Mouse (Mus musculus) hindbrain, embryonic 10.5 days (tissue): ENCODE results near the gene Fndc4. TPM values are rescaled to one million over a fixed set of nuclear protein-coding genes. Genes with fewer than 3 reads are reported as not detected.

ENCODE experiments used
- DNase-seq: peaks from one replicate; pipeline ENCODE4 v3.0.0-alpha.2; 2017; ENCODE audit warnings: low spot score
- H3K27ac ChIP-seq: fragments of 300-500 bp; sonication (generic); 2 replicates; pipeline ENCODE4 v1.5.1; 2016; ENCODE audit warnings: mild to moderate bottlenecking, moderate library complexity
- H3K27me3 ChIP-seq: fragments of 300-500 bp; sonication (generic); 2 replicates; pipeline ENCODE4 v1.6.1; 2016; ENCODE audit warnings: mild to moderate bottlenecking; ENCODE audit not compliant: poor library complexity, insufficient read depth, severe bottlenecking
- H3K36me3 ChIP-seq: fragments of 300-500 bp; sonication (generic); 2 replicates; pipeline ENCODE4 v1.6.1; 2016; ENCODE audit warnings: mild to moderate bottlenecking, moderate library complexity
- H3K4me1 ChIP-seq: fragments of 300-500 bp; sonication (generic); replicated peaks from 2 replicates; pipeline ENCODE4 v1.6.1; 2016; ENCODE audit warnings: mild to moderate bottlenecking
- H3K4me3 ChIP-seq: fragments of 300-500 bp; sonication (generic); 2 replicates; pipeline ENCODE4 v1.5.1; 2016; ENCODE audit warnings: mild to moderate bottlenecking, moderate library complexity
- H3K9me3 ChIP-seq: fragments of 300-500 bp; sonication (generic); 2 replicates; pipeline ENCODE4 v1.6.1; 2016; ENCODE audit warnings: mild to moderate bottlenecking, moderate library complexity
- WGBS: fragments of 180-500 bp; shearing (Covaris S2); methylation state at CpG from one replicate; pipeline ENCODE4 v1.1.7; 2016; 5-methylcytosine and 5-hydroxymethylcytosine counted together
- polyA plus RNA-seq: library from polyadenylated mRNA; unstranded; fragments of >200 nt; fragmentation: Nextera tagmentation; extraction: Ambion mirVana; gene quantifications from 2 replicates; pipeline ENCODE4 v1.2.1, GENCODE M21; 2016

The Fndc4 gene
- 47.3 and 55.6 TPM in 2 replicates for polyA plus RNA-seq

DNA sequence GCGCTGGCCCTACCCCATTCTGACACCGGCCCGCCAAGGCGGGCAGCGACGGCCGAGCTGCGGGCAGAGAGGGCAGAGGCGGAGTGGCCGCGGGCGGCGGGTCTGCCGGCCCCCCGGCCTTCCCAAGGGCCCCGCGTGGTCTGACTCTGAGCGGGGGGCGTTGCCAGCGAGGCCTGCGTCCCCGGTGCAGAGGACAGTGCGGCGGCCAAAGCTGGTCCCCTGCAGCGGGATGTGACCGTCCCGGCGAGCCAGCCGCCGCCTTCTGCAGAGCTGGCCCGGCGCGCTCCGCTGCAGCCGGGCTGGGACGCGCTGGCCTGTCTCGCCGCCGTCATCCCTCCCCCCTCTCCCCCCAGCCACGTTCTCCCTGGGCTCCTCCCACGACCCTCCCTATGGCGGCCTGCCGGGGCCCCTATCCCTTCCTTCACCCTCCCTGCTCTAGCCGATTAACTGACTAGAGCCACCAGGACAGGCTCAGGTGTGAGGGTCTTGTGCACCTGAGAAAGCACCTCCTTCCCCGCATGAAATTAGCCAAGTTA lies at the start of gene Fndc4:
Fndc4 (minus strand) TSS at position 475 of the 536 bp plus-strand sequence.
- peak; percentile 79 for DNase-seq
- Histone ChIP-seq H3K27me3 (peaks cover 4% of the 10 kb centered on the region; the same call in 1 of the 2 replicates), H3K9me3 (no peaks in the 10 kb centered on the region), H3K4me1 (peaks cover 36% of the 10 kb centered on the region), H3K4me3 (peak within 1 kb of the TSS; percentile 86), H3K36me3 (peaks cover 21% of the 10 kb centered on the region), H3K27ac (peak within 1 kb of the TSS; percentile 93)
- WGBS = 0% methylated on average over 46 of the region's 46 CpGs

DNA sequence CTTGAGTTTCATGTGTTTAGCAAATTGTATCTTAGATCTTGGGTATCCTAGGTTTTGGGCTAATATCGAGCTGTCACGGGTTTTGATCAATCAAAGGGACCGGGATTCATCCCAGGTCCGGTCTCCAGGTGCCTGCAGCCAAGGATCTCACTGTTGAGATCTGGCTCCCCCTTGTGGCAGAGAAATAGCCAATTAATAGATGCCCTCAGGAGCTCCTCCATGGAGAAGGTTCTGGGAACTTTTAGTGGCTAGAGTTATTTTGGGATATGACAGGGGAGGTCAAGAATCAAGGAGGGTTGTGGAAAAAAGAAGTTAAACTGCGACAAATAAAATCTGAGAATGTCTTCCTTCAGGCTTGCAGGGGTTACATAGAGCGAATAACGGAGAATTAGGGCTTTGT lies 32.4 kb upstream of the Fndc4 start:
- no peak overlapping the region for H3K27ac ChIP-seq
- no peaks in the 10 kb centered on the region for H3K27me3 ChIP-seq
- H3K36me3 ChIP-seq = no peaks in the 10 kb centered on the region
- WGBS = 42% methylated on average over 7 of the region's 7 CpGs
- H3K4me3 ChIP-seq = no peak overlapping the region
- 0 out of 2 replicates have a peak, but pooled peaks cover 3% of the 10 kb centered on the region for H3K9me3 ChIP-seq
- H3K4me1 ChIP-seq = no peaks in the 10 kb centered on the region
- DNase-seq = peak; percentile 31

DNA sequence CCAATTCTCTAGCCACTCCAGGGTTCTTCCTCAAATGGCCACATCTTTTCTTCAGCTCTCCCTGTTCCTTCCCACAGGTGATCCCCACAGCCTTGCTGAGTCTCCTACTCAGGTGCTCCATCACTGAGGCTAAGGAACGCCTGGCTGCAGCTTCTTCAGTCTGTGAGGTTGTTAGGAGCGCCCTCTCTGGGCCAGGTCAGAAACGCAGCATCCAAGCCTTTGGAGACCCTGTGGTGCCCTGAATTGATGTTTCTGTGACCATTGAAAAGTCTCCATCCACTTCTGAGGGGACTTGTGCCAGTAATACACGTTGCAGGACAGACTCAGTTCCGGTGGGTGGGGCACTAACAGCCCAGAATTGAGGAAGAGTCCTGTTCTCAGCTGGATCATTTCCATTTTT lies 31.0 kb upstream of the Fndc4 start:
- Histone ChIP-seq H3K9me3 (no peaks in the 10 kb centered on the region), H3K27me3 (no peaks in the 10 kb centered on the region), H3K27ac (no peak overlapping the region), H3K4me1 (no peaks in the 10 kb centered on the region), H3K36me3 (no peaks in the 10 kb centered on the region), H3K4me3 (no peak overlapping the region)
- 16% methylated on average over 5 of the region's 5 CpGs for WGBS
- DNase-seq = peak; percentile 9

DNA sequence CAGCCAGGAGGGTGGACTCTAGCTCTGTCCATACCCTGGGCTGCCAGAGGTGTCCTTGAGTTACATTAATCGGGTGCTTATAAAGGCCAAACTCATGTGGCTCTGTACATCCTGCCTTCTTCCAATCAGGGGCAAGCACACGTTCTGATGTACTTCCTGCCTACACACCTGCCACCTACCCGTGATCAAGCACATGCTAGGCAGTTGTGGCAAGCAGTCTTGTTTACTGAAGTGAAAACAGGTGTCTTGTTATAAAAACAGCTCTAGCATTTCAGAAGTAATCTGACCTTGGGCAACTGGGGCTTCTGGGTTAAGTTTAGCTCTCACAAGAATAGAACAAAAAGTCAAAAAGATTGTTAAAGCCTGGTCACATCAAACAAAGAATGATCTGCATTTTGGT lies 28.2 kb upstream of the Fndc4 start:
- Histone ChIP-seq H3K27me3 (no peaks in the 10 kb centered on the region), H3K9me3 (no peaks in the 10 kb centered on the region), H3K4me1 (no peaks in the 10 kb centered on the region), H3K36me3 (no peaks in the 10 kb centered on the region), H3K27ac (no peak overlapping the region), H3K4me3 (no peak overlapping the region)
- 74% methylated on average over 3 of the region's 3 CpGs for WGBS
- no peak for DNase-seq

DNA sequence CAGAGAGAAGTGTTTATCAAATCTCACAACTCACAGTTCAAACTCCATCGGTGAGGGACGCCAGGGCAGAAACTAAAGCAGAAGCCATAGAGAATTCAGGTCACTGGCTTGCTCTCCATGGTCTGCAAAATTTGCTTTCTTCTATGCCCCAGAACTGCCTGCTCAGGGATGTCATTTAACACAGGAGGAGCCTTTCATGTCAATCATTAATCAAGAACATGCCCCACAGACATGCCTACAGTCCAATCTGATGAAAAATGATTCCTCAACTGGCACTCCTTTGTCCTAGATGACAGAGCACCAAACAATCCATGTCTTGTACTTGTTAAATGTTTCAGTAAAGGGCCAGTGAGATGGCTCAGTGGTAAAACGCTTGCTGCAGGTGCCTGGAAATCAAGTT lies 26.9 kb upstream of the Fndc4 start:
- no peak overlapping the region for H3K27ac ChIP-seq
- H3K4me3 ChIP-seq = no peak overlapping the region
- no peak for DNase-seq
- H3K4me1 ChIP-seq = no peaks in the 10 kb centered on the region
- no peaks in the 10 kb centered on the region for H3K27me3 ChIP-seq
- WGBS = 92% methylated on average over 3 of the region's 3 CpGs
- H3K9me3 ChIP-seq = no peaks in the 10 kb centered on the region
- H3K36me3 ChIP-seq = no peaks in the 10 kb centered on the region

DNA sequence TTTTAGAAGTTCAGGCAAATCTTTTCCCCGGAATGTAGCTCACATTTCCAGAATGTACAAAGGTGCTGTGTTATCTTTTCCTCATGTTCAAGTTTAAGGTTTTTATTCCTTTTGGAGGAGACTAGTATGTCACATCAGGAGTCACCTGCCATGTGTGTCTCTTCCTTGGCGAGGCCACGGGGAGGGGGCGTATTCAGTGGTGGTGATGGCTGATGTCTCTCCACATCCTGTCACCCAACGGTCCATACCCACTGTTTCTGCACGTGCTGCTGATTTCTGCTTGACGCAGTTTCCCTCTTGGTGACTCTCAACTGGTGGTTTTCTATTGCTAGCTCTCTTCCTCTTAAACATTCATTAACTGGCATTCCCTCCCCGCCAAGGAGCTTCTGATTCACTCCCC lies 16.9 kb upstream of the Fndc4 start:
- no peaks in the 10 kb centered on the region for H3K9me3 ChIP-seq
- DNase-seq = no peak
- no peaks in the 10 kb centered on the region for H3K27me3 ChIP-seq
- no peaks in the 10 kb centered on the region for H3K36me3 ChIP-seq
- no peak overlapping the region for H3K27ac ChIP-seq
- no peak overlapping the region for H3K4me3 ChIP-seq
- 85% methylated on average over 8 of the region's 8 CpGs for WGBS
- 0 out of 2 replicates have a peak, but pooled peaks cover 4% of the 10 kb centered on the region for H3K4me1 ChIP-seq

DNA sequence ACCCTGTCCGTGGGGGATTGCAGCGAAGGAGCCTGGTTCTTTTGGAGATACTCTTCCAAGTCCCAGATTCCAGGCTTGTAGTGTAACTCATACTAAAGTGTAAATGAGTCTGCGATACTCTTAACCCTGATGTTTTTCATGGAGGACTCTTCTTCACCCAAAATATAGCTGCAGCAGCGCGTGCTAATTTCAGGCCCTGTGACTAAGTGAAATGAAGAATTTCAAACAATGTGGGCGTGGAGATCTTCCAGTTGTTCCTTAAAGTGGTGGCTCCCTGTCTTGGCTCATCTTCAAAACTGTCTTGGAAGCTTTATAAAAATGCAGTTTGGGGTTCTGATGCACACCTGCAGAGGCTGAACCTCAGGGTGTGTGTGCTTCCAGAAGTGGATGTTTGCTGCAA lies 7.2 kb upstream of the Fndc4 start:
- Histone ChIP-seq H3K36me3 (no peaks in the 10 kb centered on the region), H3K9me3 (no peaks in the 10 kb centered on the region), H3K4me1 (no peaks in the 10 kb centered on the region), H3K4me3 (no peak overlapping the region), H3K27me3 (no peaks in the 10 kb centered on the region), H3K27ac (no peak overlapping the region)
- WGBS = 89% methylated on average over 6 of the region's 6 CpGs
- DNase-seq = no peak

DNA sequence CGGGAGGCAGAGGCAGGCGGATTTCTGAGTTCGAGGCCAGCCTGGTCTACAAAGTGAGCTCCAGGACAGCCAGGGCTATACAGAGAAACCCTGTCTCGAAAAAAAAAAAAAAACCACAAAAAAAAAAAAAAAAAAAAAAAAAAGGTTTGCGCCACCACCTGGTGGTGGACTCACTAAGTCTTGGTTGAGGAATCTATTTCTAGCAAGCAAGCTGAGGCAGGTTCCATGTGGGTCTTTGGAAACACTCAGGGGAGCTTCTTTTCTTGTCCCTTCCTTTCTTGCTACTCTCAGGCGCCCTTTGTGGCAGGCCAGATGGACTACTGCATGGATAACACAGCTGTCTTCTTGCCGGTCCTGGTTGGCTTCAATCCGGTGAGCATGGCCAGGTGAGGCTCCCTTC lies 6.0 kb upstream of the Fndc4 start:
- no peak overlapping the region for H3K27ac ChIP-seq
- H3K4me1 ChIP-seq = no peaks in the 10 kb centered on the region
- H3K27me3 ChIP-seq = peaks cover 4% of the 10 kb centered on the region; the same call in 1 of the 2 replicates
- H3K36me3 ChIP-seq = no peaks in the 10 kb centered on the region
- WGBS = 69% methylated on average over 8 of the region's 8 CpGs
- H3K9me3 ChIP-seq = no peaks in the 10 kb centered on the region
- no peak for DNase-seq
- no peak overlapping the region for H3K4me3 ChIP-seq

DNA sequence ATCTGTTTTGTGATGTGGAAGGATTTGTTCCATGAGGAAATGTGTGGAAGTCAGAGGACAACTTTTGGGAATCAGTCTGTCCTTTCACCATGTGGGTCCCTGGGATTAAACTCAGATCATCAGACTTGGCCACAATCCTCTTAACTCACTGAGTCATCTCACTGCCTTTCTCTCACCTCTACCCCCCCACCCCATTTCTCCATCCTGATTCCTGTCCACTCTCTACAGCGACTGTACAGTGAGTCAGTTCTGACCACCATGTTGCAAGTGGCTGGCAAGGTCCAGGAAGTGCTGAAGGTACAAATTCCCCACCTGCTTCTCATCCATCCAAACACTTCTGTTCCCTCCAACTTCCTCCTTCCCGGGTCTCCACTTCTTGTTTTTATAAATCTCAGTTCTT lies 2.6 kb upstream of the Fndc4 start:
- WGBS = 64% methylated on average over 2 of the region's 2 CpGs
- H3K4me1 ChIP-seq = peaks cover 27% of the 10 kb centered on the region
- H3K4me3 ChIP-seq = no peak overlapping the region
- no peak for DNase-seq
- H3K27me3 ChIP-seq = peaks cover 4% of the 10 kb centered on the region; the same call in 1 of the 2 replicates
- peaks cover 10% of the 10 kb centered on the region for H3K36me3 ChIP-seq
- no peaks in the 10 kb centered on the region for H3K9me3 ChIP-seq
- H3K27ac ChIP-seq = no peak overlapping the region

DNA sequence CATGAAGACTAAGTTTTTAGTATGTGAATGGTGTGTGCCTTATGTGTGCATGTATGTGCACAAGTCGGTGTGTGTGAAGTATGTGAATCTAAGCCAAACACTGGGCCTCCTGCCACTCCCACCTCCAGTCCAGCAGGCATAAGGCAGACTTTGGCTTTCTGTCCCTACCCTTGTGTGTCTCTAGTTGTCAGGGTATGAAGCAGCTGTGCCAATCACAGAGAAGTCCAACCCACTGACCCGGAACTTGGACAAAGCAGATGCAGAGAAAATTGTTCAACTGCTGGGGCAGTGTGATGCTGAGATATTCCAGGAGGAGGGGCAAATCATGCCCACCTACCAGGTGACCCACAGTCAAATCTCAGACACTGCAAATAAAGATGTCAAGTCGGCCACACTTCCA lies 2.1 kb upstream of the Fndc4 start:
- H3K4me1 ChIP-seq = peaks cover 27% of the 10 kb centered on the region
- H3K4me3 ChIP-seq = no peak overlapping the region
- no peak overlapping the region for H3K27ac ChIP-seq
- H3K27me3 ChIP-seq = peaks cover 4% of the 10 kb centered on the region; the same call in 1 of the 2 replicates
- H3K9me3 ChIP-seq = no peaks in the 10 kb centered on the region
- H3K36me3 ChIP-seq = peaks cover 15% of the 10 kb centered on the region
- WGBS = 84% methylated on average over 3 of the region's 3 CpGs
- DNase-seq = no peak

DNA sequence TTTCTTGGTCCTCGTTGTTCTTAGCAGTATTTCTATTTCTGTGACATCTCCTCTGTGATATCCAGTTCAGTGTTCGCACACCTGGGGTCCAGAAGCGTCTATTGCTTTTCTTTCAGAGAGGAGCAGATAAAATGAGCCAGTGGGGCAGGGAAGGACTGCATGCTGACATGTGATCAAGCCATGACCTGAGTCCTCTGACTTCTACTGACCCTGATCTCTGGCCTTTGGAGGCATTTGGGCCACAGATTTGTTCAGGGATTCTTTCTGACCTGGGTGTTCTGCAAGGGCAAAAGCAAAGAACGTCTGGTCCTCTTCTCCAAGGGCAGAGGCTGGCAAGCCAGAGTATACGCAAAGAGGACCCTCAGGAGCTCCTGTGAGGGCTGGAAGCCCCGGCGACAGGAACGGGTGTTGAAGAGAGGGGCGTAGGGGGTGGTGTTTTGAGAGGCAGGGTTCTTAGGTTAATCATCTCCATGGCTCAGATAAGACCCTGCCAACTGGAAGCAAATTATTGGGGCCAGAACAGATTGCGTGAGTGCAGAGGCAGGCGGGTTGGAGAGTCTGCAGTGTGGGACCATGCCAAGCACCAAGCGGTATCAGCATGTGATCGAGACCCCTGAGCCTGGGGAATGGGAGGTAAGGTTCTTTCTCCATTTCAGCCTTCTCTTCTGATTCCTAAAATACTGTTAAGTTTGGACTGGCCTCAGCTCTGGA lies 1.3 kb upstream of the Fndc4 start, which contains the start of gene Gckr:
Gckr (plus strand) TSS at position 397 of the 711 bp plus-strand sequence.
- H3K9me3 ChIP-seq = no peaks in the 10 kb centered on the region
- H3K27me3 ChIP-seq = peaks cover 4% of the 10 kb centered on the region; the same call in 1 of the 2 replicates
- H3K36me3 ChIP-seq = peaks cover 21% of the 10 kb centered on the region
- 78% methylated on average over 13 of the region's 13 CpGs for WGBS
- H3K4me3 ChIP-seq = peak within 1 kb of the TSS; percentile 86
- peaks cover 27% of the 10 kb centered on the region for H3K4me1 ChIP-seq
- no peak for DNase-seq
- no peak within 1 kb of the TSS for H3K27ac ChIP-seq

DNA sequence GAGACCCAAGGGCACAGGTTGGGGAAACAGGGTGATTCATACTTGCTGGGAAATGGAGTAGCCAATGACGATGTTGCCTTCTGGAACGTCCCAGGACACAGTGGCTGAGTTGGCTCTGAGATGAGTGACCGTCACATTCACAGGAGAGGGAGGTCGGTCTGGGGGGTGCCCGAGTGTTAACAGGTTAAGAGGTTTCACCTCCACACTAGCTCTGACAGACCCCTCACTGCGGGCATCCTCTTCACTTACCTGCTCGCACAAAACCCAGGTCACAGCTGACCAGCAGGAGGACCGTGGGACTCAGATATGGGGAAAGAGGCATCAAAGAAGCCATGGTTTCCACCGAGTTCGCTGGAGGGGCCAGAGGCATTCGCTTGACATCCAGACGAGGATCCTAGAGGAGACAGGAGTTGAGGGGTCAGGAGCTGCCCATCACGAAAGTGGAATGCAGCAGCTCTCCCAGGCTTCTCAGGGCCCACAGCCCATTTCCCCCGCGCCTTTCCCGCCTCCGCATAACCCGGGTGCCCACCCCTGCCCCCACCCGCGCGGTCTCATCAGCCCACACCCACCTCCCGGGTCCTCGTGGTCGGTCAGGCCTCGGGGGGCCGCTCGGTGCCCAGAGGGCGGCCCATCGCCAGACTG lies 795 bp downstream of the Fndc4 start:
- H3K36me3 ChIP-seq = peaks cover 21% of the 10 kb centered on the region
- peak overlapping the region; percentile 93 for H3K27ac ChIP-seq
- H3K4me1 ChIP-seq = peaks cover 42% of the 10 kb centered on the region
- peaks cover 4% of the 10 kb centered on the region; the same call in 1 of the 2 replicates for H3K27me3 ChIP-seq
- H3K9me3 ChIP-seq = no peaks in the 10 kb centered on the region
- 6% methylated on average over 29 of the region's 29 CpGs for WGBS
- H3K4me3 ChIP-seq = peak overlapping the region; percentile 86
- DNase-seq = no peak

DNA sequence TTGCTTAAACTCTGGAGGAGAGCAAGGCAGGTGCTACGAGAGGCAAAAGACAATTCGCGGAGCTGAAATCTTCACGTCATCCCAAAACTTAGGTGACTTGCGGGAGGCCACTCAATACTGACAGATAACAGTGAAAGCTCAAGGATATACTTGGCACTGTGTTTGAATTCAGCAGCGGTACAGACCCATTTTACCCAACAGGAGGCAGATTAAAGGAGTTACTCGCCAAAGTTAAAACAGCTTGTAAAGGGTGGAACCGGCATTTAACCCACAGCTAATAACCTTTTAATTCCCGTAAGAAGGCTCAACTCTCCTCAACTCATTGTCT lies 4.6 kb downstream of the Fndc4 start:
- H3K27ac ChIP-seq = peak overlapping the region; percentile 87
- WGBS = 6% methylated on average over 9 of the region's 9 CpGs

More for the DNA sequence above, 4.6 kb downstream of the Fndc4 start:
- Histone ChIP-seq H3K9me3 (no peaks in the 10 kb centered on the region), H3K4me1 (peaks cover 48% of the 10 kb centered on the region), H3K36me3 (peaks cover 31% of the 10 kb centered on the region), H3K27me3 (no peaks in the 10 kb centered on the region), H3K4me3 (peak overlapping the region; percentile 58)
- no peak for DNase-seq
